Mouse (Mus musculus) hindbrain, embryonic 14.5 days (tissue): ENCODE results near the gene 1700034I23Rik. TPM values are rescaled to one million over a fixed set of nuclear protein-coding genes. Genes with fewer than 3 reads are reported as not detected.
A peak's percentile ranks its signal among the peaks of the same experiment; 100 is the strongest.
"Not testable (repeated sequence)": the region's sequence is repeated elsewhere in the genome, so short reads cannot be mapped to it uniquely, and the experiment has no call there.

Source experiments
- ATAC-seq: fragments of 200-750 bp; cut with Nextera tagmentation; 2 replicates; pipeline ENCODE4 v1.8.0; 2017; ENCODE audit warnings: moderate number of reproducible peaks, mild to moderate bottlenecking, moderate TSS enrichment, moderate library complexity; ENCODE audit not compliant: low FRiP score
- DNase-seq: peaks from one replicate; pipeline ENCODE4 v3.0.0-alpha.2; 2015; ENCODE audit warnings: low spot score
- H3K27ac ChIP-seq: fragments of 300-500 bp; sonication (generic); 2 replicates; pipeline ENCODE4 v1.5.1; 2014; ENCODE audit warnings: mild to moderate bottlenecking, moderate library complexity
- H3K27me3 ChIP-seq: fragments of 300-500 bp; sonication (generic); 2 replicates; pipeline ENCODE4 v1.6.1; 2014; ENCODE audit warnings: mild to moderate bottlenecking, low read length, mixed read lengths; ENCODE audit not compliant: control insufficient read depth, insufficient read depth
- H3K36me3 ChIP-seq: fragments of 300-500 bp; sonication (generic); replicated peaks from 2 replicates; pipeline ENCODE4 v1.6.1; 2014; ENCODE audit not compliant: control insufficient read depth, insufficient read depth
- H3K4me1 ChIP-seq: fragments of 300-500 bp; sonication (generic); replicated peaks from 2 replicates; pipeline ENCODE4 v1.6.1; 2014; ENCODE audit warnings: antibody characterized with exemption, low read length, mixed read lengths; ENCODE audit not compliant: control insufficient read depth, insufficient read depth
- H3K4me2 ChIP-seq: fragments of 300-500 bp; sonication (generic); replicated peaks from 2 replicates; pipeline ENCODE4 v1.6.1; 2014; ENCODE audit warnings: mild to moderate bottlenecking, moderate library complexity
- H3K4me3 ChIP-seq: fragments of 300-500 bp; sonication (generic); replicated peaks from 2 replicates; pipeline ENCODE4 v1.5.1; 2014; ENCODE audit warnings: mild to moderate bottlenecking, low read length
- H3K9ac ChIP-seq: fragments of 300-500 bp; sonication (generic); 2 replicates; pipeline ENCODE4 v1.6.1; 2014
- H3K9me3 ChIP-seq: fragments of 300-500 bp; sonication (generic); 2 replicates; pipeline ENCODE4 v1.6.1; 2016; ENCODE audit warnings: low read length; ENCODE audit not compliant: control insufficient read depth
- WGBS: fragments of 180-500 bp; shearing (Covaris S2); extraction: QIAGEN DNeasy Blood & Tissue Kit; methylation state at CpG from one replicate; pipeline ENCODE4 v1.1.7; 2014; 5-methylcytosine and 5-hydroxymethylcytosine counted together
- polyA plus RNA-seq: library from polyadenylated mRNA; unstranded; fragments of >200 nt; fragmentation: Nextera tagmentation; extraction: Ambion mirVana; gene quantifications from 2 replicates; pipeline ENCODE4 v1.2.1, GENCODE M21; 2014

The 1700034I23Rik gene
- 0.53 and 0.72 TPM in 2 replicates for polyA plus RNA-seq

- H3K9ac ChIP-seq, H3K27ac ChIP-seq, H3K4me1 ChIP-seq, H3K27me3 ChIP-seq, DNase-seq, H3K9me3 ChIP-seq, H3K4me3 ChIP-seq, ATAC-seq, H3K4me2 ChIP-seq: not testable (repeated sequence)
- 99% methylated on average over 5 of the region's 10 CpGs for WGBS
- peaks cover 13% of the 10 kb centered on the region for H3K36me3 ChIP-seq
Measured at GRCm38 (mm10) chr3:40902443-40902842, at the start of gene 1700034I23Rik. TSS of gene 1700034I23Rik (minus strand) at chr3:40902543.

GRCm38 (mm10) chr3:40951365-40951764 is 49.0 kb upstream of the 1700034I23Rik start:
- no peaks in the 10 kb centered on the region for H3K36me3 ChIP-seq
- DNase-seq (no peak), ATAC-seq (no peak)
- peak overlapping the region; percentile 94 for H3K4me2 ChIP-seq
- no peak overlapping the region for H3K9ac ChIP-seq
- H3K4me3 ChIP-seq = peak overlapping the region; percentile 84
- WGBS = 9% methylated on average over 7 of the region's 7 CpGs
- H3K4me1 ChIP-seq = peaks cover 9% of the 10 kb centered on the region
- H3K27ac ChIP-seq = no peak overlapping the region
- no peaks in the 10 kb centered on the region for H3K9me3 ChIP-seq
- H3K27me3 ChIP-seq = peaks cover 17% of the 10 kb centered on the region

- Histone ChIP-seq H3K27me3 (peaks cover 17% of the 10 kb centered on the region), H3K4me1 (peaks cover 9% of the 10 kb centered on the region), H3K9ac (peak overlapping the region; percentile 77), H3K4me2 (peak overlapping the region; percentile 94), H3K4me3 (peak overlapping the region; percentile 84), H3K27ac (0 out of 2 replicates have a peak overlapping the region, but pooled peaks have one; percentile 71), H3K36me3 (no peaks in the 10 kb centered on the region), H3K9me3 (no peaks in the 10 kb centered on the region)
- WGBS = under 1% methylated on average over 43 of the region's 43 CpGs
- ATAC-seq (no peak), DNase-seq (peak; percentile 33)
Measured at GRCm38 (mm10) chr3:40950601-40951201, 48.4 kb upstream of the 1700034I23Rik start.

GRCm38 (mm10) chr3:40949903-40950600 is 47.7 kb upstream of the 1700034I23Rik start:
- Histone ChIP-seq H3K36me3 (no peaks in the 10 kb centered on the region), H3K4me1 (peaks cover 9% of the 10 kb centered on the region), H3K27ac (peak overlapping the region; percentile 71), H3K9ac (peak overlapping the region; percentile 77), H3K9me3 (no peaks in the 10 kb centered on the region), H3K4me2 (peak overlapping the region; percentile 94), H3K27me3 (peaks cover 17% of the 10 kb centered on the region), H3K4me3 (peak overlapping the region; percentile 84)
- under 1% methylated on average over 99 of the region's 118 CpGs for WGBS
- DNase-seq = peak; percentile 31
- peak; percentile 12 for ATAC-seq

- DNase-seq (peak; percentile 92), ATAC-seq (peak; percentile 97)
- Histone ChIP-seq H3K27ac (peak within 1 kb of the TSS; percentile 71), H3K4me1 (peaks cover 9% of the 10 kb centered on the region), H3K4me3 (peak within 1 kb of the TSS; percentile 84), H3K36me3 (no peaks in the 10 kb centered on the region), H3K4me2 (peak within 1 kb of the TSS; percentile 94), H3K9ac (peak within 1 kb of the TSS; percentile 77), H3K27me3 (peaks cover 17% of the 10 kb centered on the region), H3K9me3 (no peaks in the 10 kb centered on the region)
- 1% methylated on average over 66 of the region's 66 CpGs for WGBS
Measured at GRCm38 (mm10) chr3:40949170-40949902, 47.0 kb upstream of the 1700034I23Rik start, which contains the start of gene Larp1b. TSS of gene Larp1b (plus strand) at chr3:40949828.

- H3K4me1 ChIP-seq = no peaks in the 10 kb centered on the region
- no peak overlapping the region for H3K4me2 ChIP-seq
- H3K27ac ChIP-seq = no peak overlapping the region
- DNase-seq (no peak), ATAC-seq (no peak)
- no peaks in the 10 kb centered on the region for H3K9me3 ChIP-seq
- no peak overlapping the region for H3K9ac ChIP-seq
- peaks cover 27% of the 10 kb centered on the region for H3K36me3 ChIP-seq
- H3K27me3 ChIP-seq = no peaks in the 10 kb centered on the region
- H3K4me3 ChIP-seq = no peak overlapping the region
Measured at GRCm38 (mm10) chr3:40939019-40939418, 36.7 kb upstream of the 1700034I23Rik start.

- Histone ChIP-seq H3K4me2 (no peak overlapping the region), H3K9ac (no peak overlapping the region), H3K4me1 (no peaks in the 10 kb centered on the region), H3K36me3 (peaks cover 31% of the 10 kb centered on the region), H3K9me3 (no peaks in the 10 kb centered on the region), H3K4me3 (no peak overlapping the region), H3K27me3 (no peaks in the 10 kb centered on the region), H3K27ac (no peak overlapping the region)
- ATAC-seq (no peak), DNase-seq (no peak)
- 96% methylated on average over 4 of the region's 4 CpGs for WGBS
Measured at GRCm38 (mm10) chr3:40938592-40938991, 36.2 kb upstream of the 1700034I23Rik start.

- Histone ChIP-seq H3K9ac (no peak overlapping the region), H3K4me2 (no peak overlapping the region), H3K36me3 (peaks cover 35% of the 10 kb centered on the region), H3K4me1 (no peaks in the 10 kb centered on the region), H3K27me3 (no peaks in the 10 kb centered on the region), H3K4me3 (no peak overlapping the region), H3K9me3 (no peaks in the 10 kb centered on the region), H3K27ac (no peak overlapping the region)
- DNase-seq (no peak), ATAC-seq (no peak)
- WGBS = 88% methylated on average over 5 of the region's 5 CpGs
Measured at GRCm38 (mm10) chr3:40938189-40938588, 35.8 kb upstream of the 1700034I23Rik start.

GRCm38 (mm10) chr3:40894336-40894735 is 8.0 kb downstream of the 1700034I23Rik start:
- H3K27me3 ChIP-seq, DNase-seq, H3K9me3 ChIP-seq, ATAC-seq, H3K36me3 ChIP-seq, H3K4me1 ChIP-seq: not testable (repeated sequence)
- Histone ChIP-seq H3K9ac (peak overlapping the region; percentile 80), H3K4me3 (peak overlapping the region; percentile 57), H3K4me2 (peak overlapping the region; percentile 79), H3K27ac (peak overlapping the region; percentile 54)
- under 1% methylated on average over 18 of the region's 24 CpGs for WGBS
